Mouse (Mus musculus): ENCODE measurements around the gene Slc26a6. TPM values are rescaled to one million over a fixed set of nuclear protein-coding genes. Genes with fewer than 3 reads are reported as not detected.

The Slc26a6 gene
- 10 to 100 TPM in 1 of 2 experiments, 1 to 10 TPM in 1; 8.2 to 24.2 TPM for polyA plus RNA-seq (2017; shearing (Covaris generic))

DNA sequence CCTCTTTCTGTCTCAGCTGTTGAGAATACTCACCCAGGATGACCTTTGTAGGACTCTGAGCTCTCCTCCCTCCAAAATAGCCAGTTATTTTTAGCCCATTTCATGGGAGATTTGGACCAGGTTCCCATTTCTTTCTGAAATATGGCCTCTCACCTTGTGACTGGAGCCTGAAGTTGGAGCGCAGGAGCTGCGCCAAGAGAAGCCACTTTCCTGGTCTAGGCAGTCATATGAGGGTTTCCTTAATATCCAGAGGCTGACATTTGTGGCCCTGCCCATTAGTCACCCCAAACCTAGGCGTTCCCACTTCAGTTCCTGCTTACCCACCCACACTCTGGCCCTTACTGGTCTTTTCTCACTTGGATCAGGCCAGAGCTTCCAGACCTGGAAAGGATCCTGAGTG is at the start of gene Slc26a6:
Slc26a6 (plus strand) TSS at position 308 of the 400 bp plus-strand sequence.
- no peak for ATAC-seq

DNA sequence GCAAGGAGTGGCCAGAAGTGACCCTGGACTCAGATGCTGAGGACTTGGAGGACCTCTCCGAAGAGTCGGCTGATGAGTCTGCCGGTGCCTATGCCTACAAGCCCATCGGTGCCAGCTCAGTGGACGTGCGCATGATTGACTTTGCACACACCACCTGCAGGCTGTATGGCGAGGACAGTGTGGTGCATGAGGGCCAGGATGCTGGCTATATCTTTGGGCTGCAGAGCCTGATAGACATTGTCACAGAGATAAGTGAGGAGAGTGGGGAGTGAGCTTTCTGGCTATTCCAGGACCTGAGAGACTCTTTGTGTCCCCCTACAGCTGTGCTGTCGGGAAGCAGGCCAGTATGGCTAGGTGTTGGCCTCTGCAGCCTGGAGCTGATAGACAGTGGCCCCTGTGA is 47.3 kb upstream of the Slc26a6 start:
- no peak for ATAC-seq

DNA sequence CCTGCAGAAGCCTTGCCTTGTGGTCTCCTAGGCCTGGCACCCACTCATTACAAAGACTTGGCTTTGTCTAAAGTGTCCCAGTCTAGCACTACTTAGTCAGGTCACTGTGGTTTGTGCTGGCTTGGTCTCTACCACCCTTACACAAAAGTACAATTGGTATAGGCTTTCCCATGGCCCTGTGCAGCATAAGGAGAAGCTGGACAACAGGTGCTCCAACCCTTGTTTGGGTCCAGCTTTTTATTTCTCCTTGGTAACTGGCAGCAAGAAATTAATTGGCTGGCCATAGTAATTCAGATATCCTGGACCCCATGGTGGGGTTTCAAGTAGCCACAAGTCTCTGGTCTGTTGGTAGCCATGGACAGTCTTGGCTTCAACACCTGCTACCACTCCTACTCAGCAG is 46.7 kb upstream of the Slc26a6 start:
- ATAC-seq, result no peak

DNA sequence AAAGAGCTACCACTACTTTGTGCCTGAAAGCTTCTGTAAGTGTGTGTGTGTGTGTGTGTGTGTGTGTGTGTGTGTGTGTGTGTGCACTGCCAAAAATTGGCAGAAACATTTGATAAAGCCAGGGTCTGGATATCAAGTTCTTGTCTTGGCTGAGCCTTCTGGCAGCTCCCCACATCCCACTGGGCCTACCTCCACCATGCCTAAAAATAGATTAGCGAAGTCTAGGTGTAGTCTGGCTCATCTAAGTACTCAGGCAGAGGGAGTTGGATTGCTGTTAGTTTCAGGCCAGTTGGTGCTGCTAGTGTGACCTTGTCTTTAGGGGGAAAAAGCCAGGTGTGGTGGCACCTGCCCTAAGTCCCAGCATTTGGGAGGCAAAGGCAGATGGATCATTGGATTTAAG is 46.3 kb upstream of the Slc26a6 start:
- ATAC-seq, result no peak

DNA sequence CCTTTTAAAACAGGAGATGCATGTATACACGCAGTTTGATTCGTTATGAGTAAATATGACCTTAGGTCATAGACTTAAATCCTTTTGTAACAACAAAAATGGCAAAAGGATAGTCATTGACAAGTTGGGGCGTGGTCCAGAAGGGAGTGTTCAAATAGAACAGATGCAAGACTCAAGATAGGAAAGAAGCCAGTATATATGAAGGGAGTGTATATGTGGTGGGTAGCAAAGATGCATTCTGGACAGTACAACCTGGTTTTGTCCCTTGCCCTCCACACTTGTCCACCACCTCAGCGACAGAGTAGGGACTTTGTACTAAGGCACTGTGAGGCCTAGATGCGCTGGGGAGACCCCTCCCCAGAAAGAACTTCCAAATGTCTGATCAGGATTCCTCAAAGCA is 45.4 kb upstream of the Slc26a6 start:
- no peak for ATAC-seq

DNA sequence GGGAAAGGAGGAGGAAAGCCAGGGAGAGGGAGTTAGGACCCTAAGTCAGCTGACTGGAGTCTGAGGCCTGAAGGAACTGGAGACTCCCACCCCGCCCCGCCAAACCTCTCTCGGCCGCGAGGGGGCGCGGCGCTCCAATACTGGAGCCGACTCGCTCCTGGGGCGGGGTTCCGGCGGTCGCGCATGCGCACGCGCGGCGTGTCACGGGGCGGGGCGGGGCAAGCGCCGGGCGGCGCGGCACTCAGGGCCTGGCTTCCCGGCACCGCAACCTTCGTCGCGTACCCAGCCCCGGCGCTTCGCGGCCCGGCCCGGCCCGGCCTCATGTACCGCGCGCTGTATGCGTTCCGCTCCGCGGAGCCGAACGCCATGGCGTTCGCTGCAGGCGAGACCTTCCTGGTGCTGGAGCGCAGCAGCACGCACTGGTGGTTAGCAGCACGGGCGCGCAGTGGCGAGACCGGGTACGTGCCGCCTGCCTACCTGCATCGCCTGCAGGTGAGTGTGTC is 44.9 kb upstream of the Slc26a6 start, which contains the start of gene Nckipsd:
Nckipsd (plus strand) TSS at position 206 of the 503 bp plus-strand sequence.
- peak; percentile 88 for ATAC-seq

DNA sequence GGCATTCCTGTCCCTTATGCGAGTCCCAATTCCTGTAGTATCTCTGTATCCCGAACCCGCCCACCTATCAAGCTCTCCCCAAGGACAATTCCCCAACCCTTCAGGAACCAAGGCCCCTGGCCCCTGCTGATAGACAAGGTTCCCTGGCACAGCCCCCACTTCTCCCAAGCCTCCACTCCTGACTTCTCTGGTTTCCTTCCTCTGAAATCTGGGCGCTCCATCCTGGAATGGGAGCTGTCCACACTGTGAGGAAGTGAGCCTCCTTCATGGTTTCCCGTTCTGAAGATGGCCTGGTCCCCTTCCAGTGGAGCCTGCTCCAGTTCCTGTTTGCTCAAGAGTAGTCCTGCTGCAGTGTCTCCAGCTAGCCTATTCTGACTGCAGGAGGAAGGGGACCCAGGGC is 43.9 kb upstream of the Slc26a6 start:
- ATAC-seq, result no peak

DNA sequence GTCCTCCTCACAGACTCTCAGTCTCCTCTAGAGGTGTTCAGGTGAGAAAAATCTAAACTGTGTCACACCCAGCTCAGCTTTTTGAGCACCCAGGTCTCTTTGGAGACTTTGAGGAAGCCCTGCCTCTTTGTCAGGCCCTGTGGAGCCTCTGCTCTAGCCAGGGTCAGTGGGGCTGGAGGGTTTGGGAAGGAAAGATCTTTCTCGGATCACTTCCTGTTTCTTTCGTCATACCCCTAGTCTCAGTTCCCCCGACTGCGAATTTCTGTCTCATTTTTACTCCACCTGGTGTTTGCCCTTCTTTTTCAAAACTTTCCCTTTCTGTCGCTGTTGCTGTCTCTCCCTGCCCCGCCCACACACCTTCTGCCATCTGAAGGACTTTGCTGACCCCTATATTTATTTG is 43.4 kb upstream of the Slc26a6 start:
- ATAC-seq, result no peak

DNA sequence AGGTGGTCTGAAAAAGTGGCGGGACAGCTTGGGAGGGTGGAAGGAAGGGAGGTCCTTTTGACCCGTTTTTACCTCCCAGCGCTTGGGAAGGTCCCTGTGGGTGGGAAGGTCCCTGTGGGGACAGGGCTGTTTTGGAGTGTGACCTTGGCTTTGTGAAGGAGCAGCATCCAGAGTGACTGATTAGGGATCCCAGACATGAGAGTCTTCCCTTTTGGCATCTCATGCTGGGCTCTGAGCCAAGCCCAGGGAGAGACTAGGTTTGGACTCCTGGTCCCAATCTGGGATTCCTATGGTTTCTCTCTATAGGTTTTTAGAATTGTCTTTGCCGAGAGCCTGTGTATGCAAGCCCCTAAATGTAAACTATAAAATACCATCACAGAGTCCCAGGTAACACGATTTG is 42.6 kb upstream of the Slc26a6 start:
- no peak for ATAC-seq

DNA sequence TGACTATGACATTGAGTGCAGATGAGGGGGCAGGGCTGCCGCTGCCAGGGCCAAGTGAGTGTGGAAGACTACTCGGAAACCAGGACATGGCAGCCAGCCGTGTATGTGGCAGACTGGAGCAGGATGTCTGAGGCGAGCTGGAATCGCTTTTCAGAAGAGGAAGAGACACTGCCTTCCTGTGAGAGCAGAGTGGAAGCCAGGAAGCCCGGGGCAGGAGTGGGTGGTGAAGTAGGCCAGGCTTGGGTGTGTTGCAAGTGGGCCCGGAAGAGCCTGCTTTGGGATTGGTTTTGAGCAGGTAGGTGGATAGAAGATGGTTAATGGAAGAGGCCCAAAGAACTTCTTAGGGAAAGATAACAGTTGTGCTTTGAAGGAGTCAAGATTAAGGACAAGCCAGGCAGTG is 37.5 kb upstream of the Slc26a6 start:
- ATAC-seq, result no peak

DNA sequence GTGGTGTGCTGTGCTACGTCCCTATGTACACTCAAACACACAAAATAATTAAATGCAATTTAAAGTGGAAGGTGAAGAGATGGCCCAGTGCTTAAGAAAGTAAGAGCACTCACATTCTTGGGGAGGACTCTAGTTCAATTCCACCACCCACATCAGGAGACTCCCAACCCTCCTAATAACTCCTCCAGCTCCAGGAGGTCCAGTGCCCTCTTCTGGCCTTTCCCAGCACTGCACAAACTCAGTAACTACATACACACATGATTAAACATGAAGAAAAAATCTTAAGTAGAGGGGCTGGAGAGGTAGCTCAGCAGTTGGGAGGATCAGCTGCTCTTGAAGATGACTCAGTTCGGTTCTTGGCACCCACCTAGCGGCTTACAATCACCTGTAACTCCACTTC is 33.6 kb upstream of the Slc26a6 start:
- no peak for ATAC-seq

DNA sequence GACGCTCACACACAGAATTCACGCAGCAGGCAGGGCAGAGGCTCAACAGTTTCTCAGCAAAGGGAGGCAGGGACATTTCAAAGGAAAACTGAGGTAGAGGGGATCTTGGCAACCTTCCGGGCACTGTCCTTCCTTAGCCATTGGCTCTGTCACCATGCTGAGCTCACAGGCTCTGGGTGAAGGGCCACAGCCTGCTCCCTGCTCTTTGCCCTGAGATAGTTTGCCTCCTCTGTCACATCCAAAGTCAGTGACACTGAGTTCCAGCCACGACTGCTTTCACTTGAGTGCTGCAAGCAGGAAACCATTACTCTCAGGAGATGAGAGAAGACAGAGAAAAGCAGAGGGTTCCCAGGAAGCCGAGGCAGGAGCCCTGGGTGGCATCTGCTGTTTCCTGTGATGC is 33.0 kb upstream of the Slc26a6 start:
- ATAC-seq, result no peak

DNA sequence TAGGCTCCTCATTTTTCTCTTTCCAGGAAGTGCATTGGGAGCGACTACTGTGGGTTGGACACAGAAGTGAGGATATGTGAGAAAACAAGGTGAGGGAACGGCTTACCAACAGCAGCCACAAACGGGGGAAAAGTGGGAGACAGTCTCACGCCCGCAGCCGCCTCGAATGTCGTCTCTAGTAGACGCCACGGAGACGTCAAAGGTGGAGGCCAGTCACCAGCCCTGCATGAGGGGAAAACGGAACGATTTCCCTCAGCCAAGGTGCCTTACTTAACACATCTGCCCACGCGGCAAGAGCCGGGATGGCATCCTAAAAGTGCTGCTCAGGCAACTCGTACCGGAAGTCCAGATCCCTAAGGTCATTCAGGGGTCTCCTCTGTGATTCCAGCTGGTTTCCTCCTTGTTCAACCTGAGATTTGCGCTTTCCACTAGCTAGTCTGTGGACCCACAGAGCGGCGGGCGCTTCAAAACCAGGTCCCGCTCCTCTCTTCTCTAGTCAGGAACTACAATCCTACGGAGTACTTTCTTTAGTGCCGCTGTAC is 28.9 kb upstream of the Slc26a6 start:
- ATAC-seq, result no peak

DNA sequence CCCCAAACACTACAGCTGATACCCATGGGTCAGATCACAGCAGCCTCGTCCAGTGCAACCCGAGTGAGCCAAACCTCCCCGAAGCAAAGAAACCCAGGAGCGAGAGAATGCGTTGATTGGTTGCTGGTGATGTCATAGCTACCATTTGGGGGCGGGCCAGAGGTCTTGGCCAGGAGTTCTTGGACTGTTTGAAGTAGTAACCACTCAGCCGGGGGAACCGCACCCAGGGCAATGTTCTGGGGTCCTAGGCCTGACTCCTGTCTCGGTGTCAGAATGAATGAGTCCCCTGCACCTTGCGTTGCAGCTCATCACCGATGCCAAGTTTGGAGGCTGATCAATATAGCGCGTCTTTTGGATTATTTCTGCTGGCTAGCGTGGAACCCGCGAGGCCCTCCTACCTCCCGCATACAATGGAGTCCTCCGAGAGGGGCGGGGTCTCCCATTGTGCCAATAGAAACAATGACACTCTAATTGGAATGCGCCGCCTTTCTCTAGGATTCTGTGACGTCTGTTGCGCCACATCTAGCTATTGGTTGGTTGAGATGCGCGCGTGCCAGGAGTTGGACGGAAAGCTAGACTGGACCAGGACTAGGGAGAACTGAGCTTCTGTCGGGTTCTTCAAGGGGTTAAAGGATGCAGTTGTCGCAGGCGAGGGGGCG is 28.2 kb upstream of the Slc26a6 start:
- ATAC-seq, result no peak

DNA sequence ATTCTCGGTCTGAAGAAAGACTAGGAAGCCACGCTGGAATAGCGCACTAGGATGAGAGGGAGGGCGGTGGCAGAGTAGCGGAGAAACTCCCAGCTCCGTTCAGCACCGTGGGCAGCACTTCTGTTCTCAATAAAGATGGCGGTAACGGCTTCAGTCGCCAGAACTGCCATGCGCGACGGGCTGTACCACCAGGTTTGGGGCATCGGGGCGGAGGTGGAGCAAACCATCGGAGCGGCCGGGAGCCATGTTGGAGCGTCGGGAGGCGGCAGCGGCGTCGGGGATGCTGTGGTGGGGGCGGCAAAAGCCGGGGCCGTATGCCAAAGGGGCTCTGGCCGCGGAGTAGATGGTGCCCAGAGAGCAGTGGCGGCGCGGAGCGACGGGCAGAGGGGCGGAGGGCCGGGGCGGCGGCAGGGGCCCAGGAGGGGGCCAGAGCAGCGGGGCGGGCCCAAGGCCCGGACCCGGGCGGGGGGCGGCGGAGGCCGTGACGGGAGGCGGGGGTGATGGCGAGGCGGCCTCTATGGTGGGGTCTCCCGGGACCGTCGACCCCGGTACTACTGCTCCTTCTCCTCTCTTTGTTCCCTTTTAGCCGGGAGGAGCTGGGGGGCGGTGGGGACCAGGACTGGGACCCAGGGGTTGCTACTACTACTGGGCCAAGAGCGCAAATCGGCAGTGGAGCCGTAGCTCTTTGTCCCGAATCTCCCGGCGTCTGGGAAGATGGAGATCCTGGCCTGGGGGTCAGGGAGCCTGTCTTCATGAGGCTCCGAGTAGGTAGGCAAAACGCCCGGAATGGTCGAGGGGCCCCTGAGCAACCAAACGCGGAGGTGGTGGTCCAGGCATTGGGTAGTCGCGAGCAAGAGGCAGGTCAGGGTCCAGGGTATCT is 27.0 kb upstream of the Slc26a6 start, which contains the start of gene Celsr3:
Celsr3 (plus strand) TSS at position 501 of the 880 bp plus-strand sequence.
- ATAC-seq, result no peak

DNA sequence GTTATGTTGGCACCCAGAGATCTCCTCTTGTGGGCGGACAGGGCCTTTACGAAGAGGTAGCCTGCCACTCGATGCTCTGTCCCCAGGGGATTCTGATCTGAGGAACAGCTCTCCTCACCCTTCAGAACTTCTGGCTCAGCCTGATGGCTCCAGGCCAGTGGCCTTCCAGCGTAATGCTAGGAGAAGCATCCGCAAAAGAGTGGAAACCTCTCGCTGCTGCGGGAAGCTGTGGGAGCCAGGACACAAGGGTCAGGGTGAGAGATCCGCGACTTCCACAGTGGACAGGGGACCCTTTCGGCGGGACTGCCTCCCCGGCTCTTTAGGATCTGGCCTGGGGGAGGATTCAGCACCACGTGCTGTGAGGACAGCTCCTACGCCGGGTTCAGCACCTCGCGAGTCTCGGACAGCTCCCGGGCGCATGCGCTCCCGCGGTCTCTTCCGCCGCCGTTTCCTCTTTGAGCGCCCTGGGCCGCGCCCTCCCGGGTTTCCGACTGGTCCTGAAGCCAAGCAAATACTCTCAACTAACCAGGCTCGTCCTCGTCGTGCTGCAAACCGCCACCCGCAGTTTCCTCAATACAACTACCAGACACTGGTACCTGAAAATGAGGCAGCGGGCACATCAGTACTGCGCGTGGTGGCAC is 26.3 kb upstream of the Slc26a6 start:
- peak; percentile 67 for ATAC-seq

DNA sequence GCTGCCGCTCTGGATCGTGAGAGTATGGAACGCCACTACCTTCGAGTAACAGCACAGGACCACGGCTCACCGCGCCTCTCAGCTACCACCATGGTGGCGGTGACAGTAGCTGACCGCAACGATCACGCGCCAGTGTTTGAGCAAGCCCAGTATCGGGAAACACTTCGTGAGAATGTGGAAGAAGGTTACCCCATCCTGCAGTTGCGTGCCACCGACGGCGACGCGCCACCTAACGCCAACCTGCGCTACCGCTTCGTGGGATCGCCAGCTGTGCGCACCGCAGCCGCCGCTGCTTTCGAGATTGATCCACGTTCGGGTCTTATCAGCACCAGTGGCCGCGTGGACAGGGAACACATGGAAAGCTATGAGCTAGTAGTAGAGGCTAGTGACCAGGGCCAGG is 25.6 kb upstream of the Slc26a6 start:
- ATAC-seq, result no peak

DNA sequence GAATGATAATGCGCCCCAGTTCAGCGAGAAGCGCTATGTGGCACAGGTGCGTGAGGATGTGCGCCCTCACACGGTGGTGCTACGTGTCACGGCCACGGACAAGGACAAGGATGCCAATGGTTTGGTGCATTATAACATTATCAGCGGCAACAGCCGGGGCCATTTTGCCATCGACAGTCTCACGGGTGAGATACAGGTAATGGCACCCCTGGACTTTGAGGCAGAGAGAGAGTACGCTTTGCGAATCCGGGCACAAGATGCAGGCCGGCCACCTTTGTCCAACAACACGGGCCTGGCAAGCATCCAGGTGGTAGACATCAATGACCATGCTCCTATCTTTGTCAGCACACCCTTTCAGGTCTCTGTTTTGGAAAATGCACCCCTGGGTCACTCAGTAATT is 25.2 kb upstream of the Slc26a6 start:
- no peak for ATAC-seq

DNA sequence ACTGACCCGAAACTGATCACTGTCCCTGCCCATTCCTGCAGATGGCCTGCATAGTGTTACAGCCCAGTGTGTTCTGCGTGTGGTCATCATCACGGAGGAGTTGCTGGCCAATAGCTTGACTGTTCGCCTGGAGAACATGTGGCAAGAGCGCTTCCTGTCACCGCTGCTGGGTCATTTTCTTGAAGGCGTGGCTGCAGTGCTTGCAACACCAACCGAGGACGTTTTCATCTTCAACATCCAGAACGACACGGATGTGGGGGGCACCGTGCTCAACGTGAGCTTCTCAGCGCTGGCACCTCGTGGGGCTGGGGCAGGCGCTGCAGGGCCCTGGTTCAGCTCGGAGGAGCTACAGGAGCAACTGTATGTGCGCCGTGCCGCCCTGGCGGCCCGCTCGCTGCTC is 21.4 kb upstream of the Slc26a6 start:
- no peak for ATAC-seq

DNA sequence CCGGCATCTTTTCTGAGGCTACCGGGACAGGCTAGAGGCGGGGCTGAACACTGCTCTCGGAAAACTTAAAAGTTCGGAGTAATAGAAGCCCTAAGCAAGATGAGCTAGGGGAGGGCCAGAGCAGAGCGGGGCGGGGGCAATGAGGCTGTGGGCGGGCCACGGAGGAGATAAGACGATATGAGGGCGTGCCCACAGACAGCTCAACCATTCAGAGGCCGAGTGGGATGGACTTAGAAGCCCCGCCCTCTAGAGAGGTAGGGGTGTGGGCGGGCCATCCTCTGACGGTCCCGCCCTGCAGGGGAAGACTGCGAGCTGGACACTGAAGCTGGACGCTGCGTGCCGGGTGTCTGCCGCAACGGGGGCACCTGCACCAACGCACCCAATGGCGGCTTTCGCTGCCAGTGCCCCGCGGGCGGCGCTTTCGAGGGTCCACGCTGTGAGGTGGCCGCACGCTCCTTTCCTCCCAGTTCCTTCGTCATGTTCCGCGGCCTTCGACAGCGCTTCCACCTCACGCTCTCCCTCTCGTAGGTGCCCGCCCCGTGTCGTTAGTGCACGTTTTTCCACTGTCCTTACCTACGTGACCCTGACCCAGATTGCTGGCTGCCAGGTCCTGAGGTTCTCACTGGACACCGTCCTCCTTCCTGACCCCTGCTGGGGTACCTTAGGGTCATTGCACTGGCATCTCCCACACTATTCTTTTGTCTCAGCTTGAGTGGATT is 20.5 kb upstream of the Slc26a6 start:
- peak; percentile 93 for ATAC-seq

DNA sequence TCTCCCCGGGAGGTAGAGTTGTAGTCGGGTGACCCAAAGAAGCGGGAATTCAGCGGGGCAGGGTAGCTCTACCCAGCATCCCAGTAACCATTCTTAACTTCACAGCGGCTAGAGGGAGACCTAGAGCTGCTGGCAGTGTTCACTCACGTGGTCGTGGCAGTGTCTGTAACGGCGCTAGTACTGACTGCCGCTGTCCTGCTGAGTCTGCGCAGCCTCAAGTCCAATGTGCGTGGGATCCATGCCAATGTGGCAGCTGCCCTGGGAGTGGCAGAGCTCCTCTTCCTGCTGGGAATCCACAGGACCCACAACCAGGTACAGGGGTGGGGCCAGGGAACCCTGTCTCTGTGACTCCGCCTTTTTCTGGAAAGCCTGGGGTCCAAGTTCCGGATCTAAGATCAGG is 10.1 kb upstream of the Slc26a6 start:
- ATAC-seq, result no peak

DNA sequence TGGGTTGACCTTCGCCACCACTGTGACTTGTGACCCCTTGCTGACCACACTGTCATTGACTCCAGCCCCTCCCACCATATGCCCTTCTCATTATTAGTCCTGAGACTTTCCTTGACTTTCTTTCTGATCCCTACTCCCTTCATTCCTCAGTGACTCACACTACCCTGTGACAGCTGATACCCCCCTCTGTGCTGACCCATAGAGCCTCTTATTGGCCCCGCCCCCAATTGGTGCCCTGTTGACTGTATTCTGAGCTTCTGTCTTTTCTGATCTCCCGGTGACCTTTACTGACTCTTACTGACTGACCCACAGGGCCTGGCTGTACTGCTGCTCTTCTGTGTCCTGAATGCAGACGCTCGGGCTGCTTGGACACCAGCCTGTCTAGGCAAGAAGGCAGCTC is 7.7 kb upstream of the Slc26a6 start:
- ATAC-seq, result no peak
